In genomic region chr12:108850129-108850528, GRCm38 (mm10) we compare ENCODE assay signal across 16 mouse cellular contexts. TPM values are rescaled to one million over a fixed set of nuclear protein-coding genes. Genes with fewer than 3 reads are reported as not detected.
DNase-seq lines count a peak whose midpoint lies in the region; ATAC-seq and TF ChIP-seq lines count a peak whose summit lies in the region.
"Had no signal": no experiment of that assay in that cellular context is flagged by ENCODE, and none has a peak within 500 bp of the region (broad histone marks: within the 10 kb centered on the region; RNA-seq: fewer than 3 reads in every experiment).

No protein-coding gene starts in this region.

- H3K27ac ChIP-seq in hindbrain, embryonic 13.5 days: no peak overlapping the region
- H3K27ac ChIP-seq in hindbrain, embryonic 16.5 days (ENCODE audit: low read depth, low read length): no peak overlapping the region
- H3K27ac ChIP-seq in liver, embryonic 11.5 days (ENCODE audit: low read depth, low read length): no peak overlapping the region
- H3K27ac ChIP-seq in lung, embryonic 16.5 days (ENCODE audit: low read length): no peak overlapping the region
- H3K27ac ChIP-seq in layer of hippocampus, adult 2 months: no peak overlapping the region
- H3K27ac ChIP-seq: embryonic facial prominence, embryonic 15.5 days; heart, embryonic 13.5 days; intestine, embryonic 15.5 days; midbrain, embryonic 12.5 days had no signal

- no peak for TF ChIP-seq CTCF in layer of hippocampus, adult 2 months (conservative IDR thresholded peaks at IDR 0.05)

- no peaks in the 10 kb centered on the region for H3K9me3 ChIP-seq in hindbrain, embryonic 13.5 days
- H3K9me3 ChIP-seq in hindbrain, embryonic 16.5 days (ENCODE audit: control insufficient read depth, low read length): no peaks in the 10 kb centered on the region
- H3K9me3 ChIP-seq in liver, embryonic 11.5 days (ENCODE audit: control insufficient read depth, low read length): no peaks in the 10 kb centered on the region
- no peaks in the 10 kb centered on the region for H3K9me3 ChIP-seq in lung, embryonic 16.5 days (ENCODE audit: control insufficient read depth, low read length)
- H3K9me3 ChIP-seq: embryonic facial prominence, embryonic 15.5 days; heart, embryonic 13.5 days; intestine, embryonic 15.5 days; midbrain, embryonic 12.5 days had no signal

- H3K9ac ChIP-seq in hindbrain, embryonic 13.5 days: 0 out of 2 replicates have a peak overlapping the region, but pooled peaks have one; percentile 24
- no peak overlapping the region for H3K9ac ChIP-seq in hindbrain, embryonic 16.5 days (ENCODE audit: low read depth, low read length)
- no peak overlapping the region for H3K9ac ChIP-seq in liver, embryonic 11.5 days (ENCODE audit: low read depth, low read length)
- no peak overlapping the region for H3K9ac ChIP-seq in lung, embryonic 16.5 days (ENCODE audit: low read length)
- H3K9ac ChIP-seq: embryonic facial prominence, embryonic 15.5 days; heart, embryonic 13.5 days; intestine, embryonic 15.5 days; midbrain, embryonic 12.5 days had no signal

- no peak for ATAC-seq in hindbrain, embryonic 13.5 days (ENCODE audit: low FRiP score)
- no peak for ATAC-seq in hindbrain, embryonic 16.5 days
- ATAC-seq in liver, embryonic 11.5 days (replicated peaks; ENCODE audit: low FRiP score): peak; percentile 33
- ATAC-seq in lung, embryonic 16.5 days (ENCODE audit: low read depth): peak; percentile 49
- ATAC-seq: intestine, embryonic 15.5 days had no signal

- H3K36me3 ChIP-seq in hindbrain, embryonic 13.5 days: peaks cover 20% of the 10 kb centered on the region
- H3K36me3 ChIP-seq in hindbrain, embryonic 16.5 days (ENCODE audit: control insufficient read depth, insufficient read depth, low read length): peaks cover 1% of the 10 kb centered on the region
- no peaks in the 10 kb centered on the region for H3K36me3 ChIP-seq in liver, embryonic 11.5 days (ENCODE audit: control insufficient read depth, insufficient read depth, low read length)
- peaks cover 4% of the 10 kb centered on the region for H3K36me3 ChIP-seq in lung, embryonic 16.5 days (ENCODE audit: control insufficient read depth, insufficient read depth, low read length)
- H3K36me3 ChIP-seq: intestine, embryonic 15.5 days had no signal

- H3K4me3 ChIP-seq in hindbrain, embryonic 13.5 days: no peak overlapping the region
- no peak overlapping the region for H3K4me3 ChIP-seq in hindbrain, embryonic 16.5 days (ENCODE audit: low read length)
- no peak overlapping the region for H3K4me3 ChIP-seq in liver, embryonic 11.5 days (ENCODE audit: low read depth, low read length)
- no peak overlapping the region for H3K4me3 ChIP-seq in lung, embryonic 16.5 days (ENCODE audit: low read length)
- H3K4me3 ChIP-seq in layer of hippocampus, adult 2 months: no peak overlapping the region
- H3K4me3 ChIP-seq: embryonic facial prominence, embryonic 15.5 days; heart, embryonic 13.5 days; intestine, embryonic 15.5 days; midbrain, embryonic 12.5 days; myocyte had no signal

- no peaks in the 10 kb centered on the region for H3K27me3 ChIP-seq in hindbrain, embryonic 13.5 days
- H3K27me3 ChIP-seq in hindbrain, embryonic 16.5 days (replicated peaks; ENCODE audit: control insufficient read depth, insufficient read depth, low read length): no peaks in the 10 kb centered on the region
- no peaks in the 10 kb centered on the region for H3K27me3 ChIP-seq in liver, embryonic 11.5 days (replicated peaks; ENCODE audit: control insufficient read depth, insufficient read depth, low read length)
- H3K27me3 ChIP-seq in lung, embryonic 16.5 days (ENCODE audit: control insufficient read depth, insufficient read depth, low read depth, low read length): no peaks in the 10 kb centered on the region
- H3K27me3 ChIP-seq: embryonic facial prominence, embryonic 15.5 days; heart, embryonic 13.5 days; intestine, embryonic 15.5 days; midbrain, embryonic 12.5 days had no signal

- peak; percentile 64 for DNase-seq in kidney, postnatal 10 days
- DNase-seq in liver, embryonic 11.5 days (ENCODE audit: low spot score): no peak
- DNase-seq in thymus, postnatal 10 days (ENCODE audit: low spot score in 2 of 2): no peak
- no peak for DNase-seq in cerebellum, adult 11 months
- DNase-seq in layer of hippocampus, adult 2 months (ENCODE audit: low spot score in 2 of 2): no peak
- DNase-seq: B cell, adult 2 months; cerebellum, adult 11-12 months; heart, postnatal 4 days had no signal

- peaks cover 12% of the 10 kb centered on the region for H3K4me1 ChIP-seq in hindbrain, embryonic 13.5 days (replicated peaks)
- peaks cover 4% of the 10 kb centered on the region; the same call in 1 of the 2 replicates for H3K4me1 ChIP-seq in hindbrain, embryonic 16.5 days (ENCODE audit: control insufficient read depth, insufficient read depth, low read depth, low read length)
- H3K4me1 ChIP-seq in liver, embryonic 11.5 days (replicated peaks; ENCODE audit: control insufficient read depth, insufficient read depth, low read length): peaks cover 10% of the 10 kb centered on the region
- 0 out of 2 replicates have a peak, but pooled peaks cover 7% of the 10 kb centered on the region for H3K4me1 ChIP-seq in lung, embryonic 16.5 days (replicated peaks; ENCODE audit: control insufficient read depth, insufficient read depth, low read length)
- H3K4me1 ChIP-seq: embryonic facial prominence, embryonic 15.5 days; heart, embryonic 13.5 days; intestine, embryonic 15.5 days had no signal

- 58% methylated on average over 8 of the region's 8 CpGs for WGBS in hindbrain, embryonic 13.5 days
- WGBS in hindbrain, embryonic 16.5 days: 52% methylated on average over 8 of the region's 8 CpGs
- WGBS in liver, embryonic 11.5 days: 58% methylated on average over 8 of the region's 8 CpGs
- WGBS in lung, embryonic 16.5 days: 38% methylated on average over 8 of the region's 8 CpGs

- no peak overlapping the region for H3K4me2 ChIP-seq in hindbrain, embryonic 13.5 days
- H3K4me2 ChIP-seq in hindbrain, embryonic 16.5 days (ENCODE audit: low read length): no peak overlapping the region
- no peak overlapping the region for H3K4me2 ChIP-seq in liver, embryonic 11.5 days
- no peak overlapping the region for H3K4me2 ChIP-seq in lung, embryonic 16.5 days (ENCODE audit: low read depth, low read length)
- H3K4me2 ChIP-seq: embryonic facial prominence, embryonic 15.5 days; heart, embryonic 13.5 days; intestine, embryonic 15.5 days; midbrain, embryonic 12.5 days had no signal

RNA-seq across cellular contexts. Expression of gene Slc25a47, which starts 14.3 kb away (rescaled TPM):
- polyA plus RNA-seq in hindbrain, embryonic 13.5 days (2015; fragmentation: Nextera tagmentation; extraction: Ambion mirVana): 9.8 and 10.8 TPM in 2 replicates
- 6.4 and 7.3 TPM in 2 replicates for polyA plus RNA-seq in hindbrain, embryonic 16.5 days (2015; fragmentation: Nextera tagmentation; extraction: Ambion mirVana)
- 4.5 and 5.2 TPM in 2 replicates for polyA plus RNA-seq in liver, embryonic 11.5 days (2014; fragmentation: Nextera tagmentation; extraction: Ambion mirVana)
- 9.3 and 9.5 TPM in 2 replicates for polyA plus RNA-seq in lung, embryonic 16.5 days (2015; fragmentation: Nextera tagmentation; extraction: Ambion mirVana)
- total RNA-seq in layer of hippocampus, adult 2 months (2021): 1 to 10 TPM; 9.2 to 9.6 TPM

RNA-seq across cellular contexts. Expression of gene Slc25a29, which starts 14.4 kb away (rescaled TPM):
- 17.8 and 19.2 TPM in 2 replicates for polyA plus RNA-seq in hindbrain, embryonic 13.5 days (2015; fragmentation: Nextera tagmentation; extraction: Ambion mirVana)
- 18.2 and 19.6 TPM in 2 replicates for polyA plus RNA-seq in hindbrain, embryonic 16.5 days (2015; fragmentation: Nextera tagmentation; extraction: Ambion mirVana)
- polyA plus RNA-seq in liver, embryonic 11.5 days (2014; fragmentation: Nextera tagmentation; extraction: Ambion mirVana): 2.9 and 3.9 TPM in 2 replicates
- polyA plus RNA-seq in lung, embryonic 16.5 days (2015; fragmentation: Nextera tagmentation; extraction: Ambion mirVana): 7.5 and 7.8 TPM in 2 replicates
- 10 to 100 TPM; 21.7 to 23.3 TPM for total RNA-seq in layer of hippocampus, adult 2 months (2021)

RNA-seq across cellular contexts. Expression of gene Wdr25, which starts 43.3 kb away (rescaled TPM):
- 6.6 and 8.5 TPM in 2 replicates for polyA plus RNA-seq in hindbrain, embryonic 13.5 days (2015; fragmentation: Nextera tagmentation; extraction: Ambion mirVana)
- polyA plus RNA-seq in hindbrain, embryonic 16.5 days (2015; fragmentation: Nextera tagmentation; extraction: Ambion mirVana): 5.0 and 6.0 TPM in 2 replicates
- 4.1 and 5.3 TPM in 2 replicates for polyA plus RNA-seq in liver, embryonic 11.5 days (2014; fragmentation: Nextera tagmentation; extraction: Ambion mirVana)
- 7.7 and 10.9 TPM in 2 replicates for polyA plus RNA-seq in lung, embryonic 16.5 days (2015; fragmentation: Nextera tagmentation; extraction: Ambion mirVana)
- total RNA-seq in layer of hippocampus, adult 2 months (2021): 10 to 100 TPM; 11.0 to 12.2 TPM

RNA-seq across cellular contexts. Expression of gene Wars, which starts 43.8 kb away (rescaled TPM):
- 102 and 106 TPM in 2 replicates for polyA plus RNA-seq in hindbrain, embryonic 13.5 days (2015; fragmentation: Nextera tagmentation; extraction: Ambion mirVana)
- 108 and 115 TPM in 2 replicates for polyA plus RNA-seq in hindbrain, embryonic 16.5 days (2015; fragmentation: Nextera tagmentation; extraction: Ambion mirVana)
- polyA plus RNA-seq in liver, embryonic 11.5 days (2014; fragmentation: Nextera tagmentation; extraction: Ambion mirVana): 90.8 and 102 TPM in 2 replicates
- polyA plus RNA-seq in lung, embryonic 16.5 days (2015; fragmentation: Nextera tagmentation; extraction: Ambion mirVana): 77.0 and 77.8 TPM in 2 replicates
- total RNA-seq in layer of hippocampus, adult 2 months (2021): 10 to 100 TPM; 82.0 to 86.2 TPM

RNA-seq across cellular contexts. Expression of gene Yy1, which starts 57.4 kb away (rescaled TPM):
- 13.5 and 14.1 TPM in 2 replicates for polyA plus RNA-seq in hindbrain, embryonic 13.5 days (2015; fragmentation: Nextera tagmentation; extraction: Ambion mirVana)
- polyA plus RNA-seq in hindbrain, embryonic 16.5 days (2015; fragmentation: Nextera tagmentation; extraction: Ambion mirVana): 9.7 and 9.8 TPM in 2 replicates
- 17.9 and 19.2 TPM in 2 replicates for polyA plus RNA-seq in liver, embryonic 11.5 days (2014; fragmentation: Nextera tagmentation; extraction: Ambion mirVana)
- 14.6 and 14.9 TPM in 2 replicates for polyA plus RNA-seq in lung, embryonic 16.5 days (2015; fragmentation: Nextera tagmentation; extraction: Ambion mirVana)
- total RNA-seq in layer of hippocampus, adult 2 months (2021): 10 to 100 TPM; 45.0 to 53.7 TPM

Comparison
In these comparisons a context has a peak if more than half of its experiments do, and no peak if none do; other contexts are left out.
1. ATAC-seq: peak in liver, embryonic 11.5 days (single experiment) and lung, embryonic 16.5 days (single experiment); none in hindbrain, embryonic 13.5 days (single experiment) and hindbrain, embryonic 16.5 days (single experiment).